Mouse (Mus musculus): ENCODE results near the gene Tead3.
"Not testable (repeated sequence)": the region's sequence is repeated elsewhere in the genome, so short reads cannot be mapped to it uniquely, and the experiment has no call there.

The Tead3 gene

GRCm38 (mm10) chr17:28329503-28330231, 20.9 kb downstream of the Tead3 start:
- DNase-seq: no peak

DNA sequence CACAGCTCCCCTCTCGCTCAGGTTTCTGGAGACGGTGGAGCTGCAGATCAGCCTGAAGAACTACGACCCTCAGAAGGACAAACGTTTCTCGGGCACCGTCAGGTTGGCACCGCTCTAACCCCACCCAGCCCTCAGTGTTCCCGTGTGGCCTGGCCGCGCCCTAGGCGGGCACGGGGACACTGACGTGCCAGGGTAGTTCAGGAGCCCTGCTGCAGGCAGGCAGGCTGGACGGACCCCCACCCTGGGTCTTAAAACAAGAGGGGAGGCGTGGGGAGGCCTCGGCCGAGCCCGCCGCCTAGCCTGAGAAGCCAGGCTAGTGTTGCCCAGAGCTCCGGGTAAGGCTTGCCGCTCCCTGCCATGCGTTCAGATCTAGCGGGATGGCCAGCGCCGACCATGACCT, 21.7 kb downstream of the Tead3 start:
- DNase-seq: peak in 1 of 2 experiments; percentile 39

- peak; percentile 96 to 99 for DNase-seq
These were observed 22.2 kb downstream of the Tead3 start, which contains the start of gene Rpl10a for GRCm38 (mm10) chr17:28328366-28328928. Rpl10a (plus strand) TSS chr17:28328471.

DNA sequence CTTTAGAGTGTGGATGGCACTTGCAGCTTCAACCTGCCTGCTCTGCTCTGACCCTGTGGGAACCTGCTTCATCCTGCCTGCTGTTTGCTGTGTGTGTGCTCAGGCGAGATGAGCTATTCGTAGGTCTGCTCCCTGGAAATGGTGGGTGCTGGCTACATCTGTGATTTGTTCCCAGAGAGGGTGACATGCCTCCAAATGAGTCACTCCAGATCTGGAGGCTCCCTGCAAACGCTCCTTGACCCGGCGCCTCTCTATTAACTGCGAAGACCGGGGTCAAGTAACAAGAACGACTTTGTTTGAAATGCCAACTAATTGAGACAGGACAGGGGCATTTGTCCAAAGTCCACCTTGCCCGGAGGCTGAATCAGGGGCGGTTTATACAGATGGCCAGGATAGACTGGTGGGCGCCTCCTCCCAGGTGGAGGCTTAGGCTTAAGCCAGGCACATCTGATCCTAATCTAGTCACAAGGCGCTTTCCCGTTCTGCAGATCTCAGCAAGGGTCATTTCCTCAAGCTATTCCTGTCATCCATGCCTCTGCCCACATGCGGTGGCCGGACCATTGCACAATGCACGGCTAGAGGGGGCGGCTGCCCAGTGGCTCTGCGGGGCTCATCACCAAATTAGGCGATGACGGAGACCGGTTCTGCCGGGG, 22.8 kb downstream of the Tead3 start:
- DNase-seq: peak; percentile 68 to 71

DNA sequence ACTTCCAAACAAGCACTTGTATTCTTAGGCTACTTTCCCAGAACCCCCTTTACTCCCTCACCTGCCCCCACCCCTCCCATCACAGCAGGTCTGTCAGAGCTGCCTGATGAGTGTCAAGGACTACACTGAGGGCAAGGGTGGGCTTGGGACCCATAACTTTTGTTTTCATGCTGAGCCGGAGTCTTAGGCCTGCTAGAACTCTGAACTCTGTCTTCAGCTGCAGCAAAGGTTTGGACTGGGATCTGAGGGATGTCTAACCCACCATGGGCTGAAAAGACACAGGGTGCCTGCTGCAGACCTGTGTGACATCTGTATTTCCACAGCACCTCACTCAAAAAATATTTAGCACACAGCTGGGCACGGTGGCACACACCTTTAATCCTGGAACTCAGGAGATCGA, 23.7 kb downstream of the Tead3 start:
- no peak for DNase-seq

GRCm38 (mm10) chr17:28325751-28326150, 24.9 kb downstream of the Tead3 start:
- no peak for DNase-seq

DNA sequence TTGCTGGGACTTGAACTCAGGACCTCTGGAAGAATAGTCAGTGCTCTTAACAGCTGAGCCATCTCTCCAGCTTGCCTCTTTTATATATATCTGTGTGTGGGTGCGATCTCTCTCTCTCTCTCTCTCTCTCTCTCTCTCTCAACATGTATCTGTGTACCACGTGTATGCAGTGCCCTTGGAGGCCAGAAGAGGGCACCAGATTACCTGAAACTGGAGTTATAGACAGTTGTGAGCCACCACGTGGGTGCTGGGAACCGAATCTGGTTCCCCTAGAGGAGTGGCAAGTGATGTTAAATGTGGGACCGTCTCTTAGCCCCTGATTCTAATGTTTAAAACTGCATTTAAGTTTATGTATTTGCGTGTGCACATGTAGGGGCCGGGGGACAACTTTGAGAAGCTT, 26.2 kb downstream of the Tead3 start:
- DNase-seq: not testable (repeated sequence)

DNA sequence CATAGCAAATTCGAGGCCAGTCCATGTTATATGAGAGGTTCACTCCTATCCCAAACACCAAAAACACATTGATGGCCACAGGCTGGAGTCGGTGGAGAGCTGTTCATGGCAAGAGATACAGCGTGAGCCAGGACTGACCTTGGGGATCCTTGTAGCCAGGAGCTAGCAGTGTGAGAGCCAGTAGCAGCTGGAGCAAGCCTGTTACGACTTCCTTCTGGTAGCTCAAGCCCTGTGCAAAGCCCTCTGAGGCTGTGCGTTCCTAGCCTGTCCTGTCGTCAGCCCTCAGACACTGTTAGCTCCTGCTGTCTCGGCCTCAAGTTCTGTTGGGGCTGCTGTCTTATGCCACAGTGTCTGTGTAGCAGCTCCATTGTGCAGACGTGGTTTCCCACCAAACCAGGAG, 26.8 kb downstream of the Tead3 start:
- no peak for DNase-seq

GRCm38 (mm10) chr17:28321700-28322099, 28.9 kb downstream of the Tead3 start:
- no peak for DNase-seq

DNA sequence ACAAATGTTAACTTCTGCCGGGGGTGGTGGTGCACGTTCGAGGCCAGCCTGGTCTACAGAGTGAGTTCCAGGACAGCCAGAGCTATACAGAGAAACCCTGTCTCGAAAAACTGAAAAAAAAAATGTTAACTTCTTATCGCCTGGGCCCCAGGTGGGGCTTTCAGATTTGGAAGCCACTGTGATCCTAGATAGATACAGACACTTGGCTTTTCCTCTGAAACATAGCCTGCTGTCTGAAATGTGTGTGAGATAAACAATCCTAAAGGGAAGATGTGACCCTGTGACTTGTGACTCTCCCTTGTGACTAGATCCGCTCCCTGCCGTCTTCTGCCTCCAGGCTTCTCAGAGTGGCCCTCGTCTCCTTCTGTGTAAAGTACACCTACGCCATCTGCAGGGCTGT, 32.9 kb downstream of the Tead3 start:
- no peak for DNase-seq

DNA sequence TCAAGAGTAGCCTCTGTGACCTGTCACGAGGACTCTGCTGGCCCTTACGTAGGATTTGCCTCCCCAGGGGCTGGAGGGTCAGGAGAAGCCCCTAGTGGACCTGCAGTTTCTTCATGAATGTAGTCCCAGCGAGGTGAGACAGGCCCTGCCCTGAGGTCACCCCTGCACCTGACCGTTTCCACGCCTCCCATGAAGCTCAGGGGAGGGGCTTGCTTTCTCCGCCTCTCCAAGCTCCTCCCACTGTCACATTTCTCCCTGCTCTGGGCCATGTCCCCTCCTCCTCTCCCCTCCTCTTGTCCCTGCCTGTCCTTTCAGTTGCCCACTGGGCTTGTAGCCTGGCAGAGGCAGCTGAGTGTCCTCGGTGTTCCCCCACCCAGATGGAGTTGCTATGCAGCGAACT, 33.5 kb downstream of the Tead3 start:
- DNase-seq: peak in 1 of 2 experiments; percentile 54

DNA sequence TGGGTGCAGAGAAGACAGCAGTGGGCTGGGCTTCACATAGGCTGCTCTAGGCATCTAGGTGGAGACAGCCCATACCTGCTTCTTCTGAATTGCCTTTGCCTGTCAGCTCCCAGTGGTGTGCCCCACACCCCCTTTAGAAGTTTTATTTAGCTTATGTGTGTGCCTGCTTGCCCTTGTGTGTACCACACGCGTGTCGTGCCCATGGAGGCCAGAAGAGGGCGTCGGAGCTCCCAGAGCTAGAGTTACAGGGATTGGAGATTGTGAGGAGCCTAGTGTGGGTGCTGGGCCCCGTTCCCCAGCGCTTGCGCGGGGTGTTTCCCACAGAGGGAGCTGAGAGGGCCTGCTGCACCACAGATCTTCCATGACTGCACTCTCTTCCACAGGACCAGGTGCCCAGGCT, 34.1 kb downstream of the Tead3 start:
- peak in 1 of 2 experiments; percentile 22 for DNase-seq

DNA sequence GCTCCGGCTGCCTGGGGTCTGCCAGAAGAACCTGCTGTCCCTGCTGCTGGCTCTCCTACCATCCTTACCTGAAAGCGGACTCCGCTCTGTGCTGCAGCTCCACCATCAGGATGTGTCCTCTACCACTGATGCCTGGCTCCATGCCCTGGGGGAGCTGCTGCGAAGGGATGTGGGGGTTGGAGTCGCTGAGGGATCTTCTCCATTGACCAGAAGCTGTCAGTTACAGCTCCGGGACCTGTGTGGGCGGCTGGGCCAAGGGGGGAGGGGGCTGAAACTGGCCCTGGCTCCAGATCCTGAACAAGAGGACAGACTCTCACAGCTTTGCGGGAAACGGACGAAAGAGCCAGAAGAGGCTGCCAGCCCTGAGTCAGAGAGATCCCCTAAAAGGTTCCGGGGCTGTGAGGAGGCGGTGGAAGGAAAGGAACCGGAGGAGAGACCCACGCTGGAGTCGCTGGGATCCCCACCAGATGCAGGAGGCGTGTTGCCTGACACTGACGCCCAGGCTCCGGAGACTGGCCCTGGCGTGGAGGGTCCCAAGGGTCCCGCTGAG, 34.9 kb downstream of the Tead3 start:
- no peak for DNase-seq

DNA sequence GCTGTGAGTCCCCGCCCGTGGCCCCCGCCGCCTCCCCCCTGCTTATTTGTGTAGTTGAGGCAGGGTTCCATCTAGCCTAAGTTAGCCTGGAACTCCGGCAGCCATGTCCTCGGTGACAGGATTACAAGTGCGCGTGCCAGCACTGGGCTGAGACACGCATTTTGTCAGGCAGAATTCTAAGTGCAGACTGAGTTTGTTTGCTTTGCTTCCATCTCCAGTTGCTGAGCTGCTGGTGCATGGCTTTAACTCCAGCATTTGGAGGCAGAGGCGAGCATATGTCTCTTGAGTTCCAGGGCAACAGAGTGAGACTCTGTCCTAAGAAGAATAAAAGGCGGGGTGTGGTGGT, 36.8 kb downstream of the Tead3 start:
- no peak for DNase-seq

- DNase-seq: peak; percentile 99
These were observed 37.3 kb downstream of the Tead3 start, which contains the start of gene Fance for GRCm38 (mm10) chr17:28313212-28313879. Fance (plus strand) TSS chr17:28313519.

DNA sequence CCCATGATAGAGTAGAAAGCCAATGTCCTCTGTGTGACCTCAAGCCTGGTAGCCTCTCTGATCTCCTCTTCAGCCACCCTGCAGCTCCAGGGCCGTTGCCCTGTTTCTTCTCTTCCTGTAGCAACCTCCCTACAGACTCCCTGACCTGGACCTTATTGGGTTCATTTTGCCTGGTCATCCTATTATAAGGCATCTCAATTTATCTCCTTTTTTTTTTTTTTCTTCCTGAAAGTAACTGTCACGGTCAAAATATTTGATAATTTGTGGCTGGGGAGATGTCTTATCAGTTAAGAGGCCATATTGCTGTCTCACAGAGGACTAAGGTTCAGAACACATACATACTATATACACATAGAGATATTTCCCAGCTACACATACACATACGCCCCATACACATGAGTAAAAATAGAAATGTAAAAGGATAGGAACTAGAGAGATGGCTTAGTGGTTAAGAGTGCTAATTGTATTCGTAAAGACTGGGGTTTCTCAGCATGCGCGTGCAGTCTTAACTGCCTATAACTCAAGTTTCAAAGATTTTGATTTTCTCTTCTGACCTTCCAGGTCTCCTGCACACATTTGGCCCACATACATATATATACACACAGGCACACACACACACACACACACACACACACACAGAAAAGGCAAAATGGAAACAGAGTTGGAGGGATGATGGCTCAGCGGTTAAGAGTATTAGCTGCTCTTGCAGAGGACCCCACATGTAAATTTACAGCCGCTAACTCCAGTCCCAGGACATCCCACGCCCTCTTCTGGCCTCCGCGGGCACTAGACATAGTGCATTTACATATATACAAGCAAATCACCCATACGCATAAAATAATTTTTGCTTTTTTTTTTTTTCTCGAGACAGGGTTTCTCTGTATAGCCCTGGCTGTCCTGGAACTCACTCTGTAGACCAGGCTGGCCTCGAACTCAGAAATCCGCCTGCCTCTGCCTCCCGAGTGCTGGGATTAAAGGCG, 38.1 kb downstream of the Tead3 start:
- DNase-seq: peak in 1 of 2 experiments; percentile 42

- no peak for DNase-seq
These were observed 39.1 kb downstream of the Tead3 start for GRCm38 (mm10) chr17:28311366-28312132.

DNA sequence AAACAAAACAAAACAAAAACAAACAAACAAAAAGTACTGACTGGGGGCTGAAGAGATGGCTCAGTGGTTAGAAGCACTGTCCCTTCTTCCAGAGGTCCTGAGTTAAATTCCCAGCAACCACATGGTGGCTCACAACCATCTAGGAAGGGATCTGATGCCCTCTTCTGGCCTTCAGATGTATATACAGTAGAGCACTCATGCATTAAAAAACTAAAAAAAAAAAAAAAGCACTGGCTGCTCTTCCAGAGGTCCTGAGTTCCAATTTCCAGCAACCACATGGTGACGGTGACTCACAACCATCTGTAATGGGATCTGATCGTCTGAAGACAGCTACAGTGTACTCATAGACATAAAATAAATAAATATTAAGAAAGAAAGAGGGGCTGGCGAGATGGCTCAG, 39.8 kb downstream of the Tead3 start:
- no peak for DNase-seq

GRCm38 (mm10) chr17:28308297-28309195, 42.1 kb downstream of the Tead3 start:
- peak; percentile 90 to 96 for DNase-seq

GRCm38 (mm10) chr17:28305172-28305571, 45.4 kb downstream of the Tead3 start:
- no peak for DNase-seq

Data from kidney, postnatal 36 days (tissue).